11 mouse cellular contexts compared by ENCODE assay signal in the genomic region with DNA sequence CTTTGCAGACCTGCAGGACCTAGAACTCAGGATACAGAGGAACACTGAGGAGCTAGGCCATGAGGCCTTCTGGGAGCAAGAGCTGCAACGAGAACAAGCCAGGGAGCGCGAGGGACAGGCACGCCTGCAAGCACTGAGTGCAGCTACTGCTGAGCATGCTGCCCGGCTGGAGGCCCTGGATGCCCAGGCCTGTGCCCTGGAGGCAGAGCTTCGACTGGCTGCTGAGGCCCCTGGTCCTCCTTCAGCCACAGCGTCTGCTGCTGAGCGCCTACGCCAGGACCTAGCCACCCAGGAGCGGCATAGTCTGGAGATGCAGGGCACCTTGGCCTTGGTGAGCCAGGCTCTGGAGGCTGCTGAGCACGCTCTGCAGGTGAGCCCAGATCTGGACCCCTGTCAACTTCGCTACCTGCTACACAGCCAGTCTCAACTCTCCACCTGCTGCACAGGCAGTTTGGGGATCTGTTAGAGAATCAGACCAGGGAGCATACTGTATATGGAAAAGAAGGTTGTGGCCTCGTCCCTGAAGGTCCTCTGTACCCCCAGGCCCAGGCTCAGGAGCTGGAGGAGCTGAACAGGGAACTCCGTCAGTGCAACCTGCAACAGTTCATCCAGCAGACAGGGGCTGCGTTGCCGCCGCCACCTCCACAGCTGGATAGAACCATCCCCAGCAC. TPM values are rescaled to one million over a fixed set of nuclear protein-coding genes. Genes with fewer than 3 reads are reported as not detected.
DNase-seq lines count a peak whose midpoint lies in the region; ATAC-seq and TF ChIP-seq lines count a peak whose summit lies in the region.
"Had no signal": no experiment of that assay in that cellular context is flagged by ENCODE, and none has a peak within 500 bp of the region (broad histone marks: within the 10 kb centered on the region; RNA-seq: fewer than 3 reads in every experiment).

No protein-coding gene starts in this region.

- no peaks in the 10 kb centered on the region for H3K9me3 ChIP-seq in heart, embryonic 14.5 days (ENCODE audit: control insufficient read depth, low read length)
- no peaks in the 10 kb centered on the region for H3K9me3 ChIP-seq in megakaryocyte, embryonic 14.5 days
- H3K9me3 ChIP-seq in intestine, embryonic 16.5 days (ENCODE audit: control insufficient read depth, low read length): no peaks in the 10 kb centered on the region
- H3K9me3 ChIP-seq in stomach, embryonic 15.5 days: no peaks in the 10 kb centered on the region

- H3K79me2 ChIP-seq in heart, adult 2 months (replicated peaks; ENCODE audit: control insufficient read depth, insufficient read depth, low read length): no peaks in the 10 kb centered on the region

- TF ChIP-seq CTCF in heart, adult 2 months (IDR thresholded peaks at IDR 0.05): no peak

- intact Hi-C loops in heart, adult 2 months (cut with DNase I): no loop called here

- no peak overlapping the region for H3K27ac ChIP-seq in heart, embryonic 14.5 days (replicated peaks in 1 of 2; ENCODE audit: control insufficient read depth in 1 of 2, insufficient read depth in 1 of 2, low read depth in 2 of 2, low read length in 2 of 2)
- H3K27ac ChIP-seq in heart, adult 2 months: no peak overlapping the region
- H3K27ac ChIP-seq in intestine, embryonic 16.5 days (ENCODE audit: low read length): peak overlapping the region; percentile 98
- peak overlapping the region; percentile 54; the same call in 1 of the 2 replicates for H3K27ac ChIP-seq in stomach, embryonic 15.5 days
- H3K27ac ChIP-seq: gastrocnemius, adult 2 months had no signal

- no peak for DNase-seq in heart, adult 2 months
- no peak for DNase-seq in cerebellum, adult 9-10 months
- no peak for DNase-seq in gastrocnemius, postnatal 10 days
- DNase-seq: gastrocnemius, adult 2 months had no signal

- 89% methylated on average over 17 of the region's 17 CpGs for WGBS in heart, embryonic 14.5 days
- 95% methylated on average over 17 of the region's 17 CpGs for WGBS in heart, adult 2 months
- 80% methylated on average over 17 of the region's 17 CpGs for WGBS in intestine, embryonic 16.5 days
- 82% methylated on average over 17 of the region's 17 CpGs for WGBS in stomach, embryonic 15.5 days

- H3K9ac ChIP-seq in heart, embryonic 14.5 days (ENCODE audit: low read length): peak overlapping the region; percentile 79; the same call in 1 of the 2 replicates
- no peak overlapping the region for H3K9ac ChIP-seq in heart, adult 2 months (ENCODE audit: low read depth, low read length)
- peak overlapping the region; percentile 85 for H3K9ac ChIP-seq in intestine, embryonic 16.5 days (ENCODE audit: low read depth, low read length)
- H3K9ac ChIP-seq in stomach, embryonic 15.5 days: peak overlapping the region; percentile 61; the same call in 1 of the 2 replicates

- no peak overlapping the region for H3K4me2 ChIP-seq in heart, embryonic 14.5 days (ENCODE audit: low read length)
- peak overlapping the region; percentile 91 for H3K4me2 ChIP-seq in intestine, embryonic 16.5 days (ENCODE audit: low read depth, low read length)
- peak overlapping the region; percentile 96 for H3K4me2 ChIP-seq in stomach, embryonic 15.5 days

- no peak for TF ChIP-seq POLR2A in heart, adult 2 months (IDR thresholded peaks at IDR 0.05; ENCODE audit: insufficient read depth, low read depth, low read length)

- 0 out of 2 replicates have a peak, but pooled peaks cover 11% of the 10 kb centered on the region for H3K36me3 ChIP-seq in heart, embryonic 14.5 days (ENCODE audit: control insufficient read depth, insufficient read depth, low read length)
- H3K36me3 ChIP-seq in heart, adult 2 months (ENCODE audit: control insufficient read depth, insufficient read depth, low read length): no peaks in the 10 kb centered on the region
- H3K36me3 ChIP-seq in megakaryocyte, embryonic 14.5 days (replicated peaks; ENCODE audit: low read length): peaks cover 43% of the 10 kb centered on the region
- H3K36me3 ChIP-seq in intestine, embryonic 16.5 days (ENCODE audit: control insufficient read depth, insufficient read depth, low read length): peaks cover 4% of the 10 kb centered on the region; the same call in 1 of the 2 replicates
- H3K36me3 ChIP-seq in stomach, embryonic 15.5 days: no peaks in the 10 kb centered on the region

- H3K4me1 ChIP-seq in heart, embryonic 14.5 days (ENCODE audit: control insufficient read depth in 2 of 2, insufficient read depth in 2 of 2, low read length in 2 of 2): peaks cover 20 to 33% of the 10 kb centered on the region in 2 experiments
- peaks cover 8% of the 10 kb centered on the region for H3K4me1 ChIP-seq in heart, adult 2 months (ENCODE audit: control insufficient read depth, insufficient read depth, low read length)
- H3K4me1 ChIP-seq in megakaryocyte, embryonic 14.5 days: peaks cover 90% of the 10 kb centered on the region
- peaks cover 65% of the 10 kb centered on the region for H3K4me1 ChIP-seq in intestine, embryonic 16.5 days (ENCODE audit: control insufficient read depth, insufficient read depth, low read length)
- H3K4me1 ChIP-seq in stomach, embryonic 15.5 days: peaks cover 65% of the 10 kb centered on the region

- no peak for ATAC-seq in heart, embryonic 14.5 days (ENCODE audit: insufficient number of reproducible peaks, insufficient read depth, low FRiP score, low read depth)
- ATAC-seq in megakaryocyte, adult 5-6 weeks (ENCODE audit: poor library complexity, severe bottlenecking): no peak
- ATAC-seq in intestine, embryonic 16.5 days: no peak
- ATAC-seq in stomach, embryonic 15.5 days (ENCODE audit: insufficient read depth, low FRiP score, low read depth): no peak
- ATAC-seq: midbrain, embryonic 16.5 days had no signal

- TF ChIP-seq EP300 in heart, adult 2 months (IDR thresholded peaks at IDR 0.05; ENCODE audit: insufficient read depth, low read depth, low read length): no peak

- H3K27me3 ChIP-seq in heart, embryonic 14.5 days (ENCODE audit: control insufficient read depth, insufficient read depth, low read length): no peaks in the 10 kb centered on the region; the same call in 1 of the 2 replicates
- no peaks in the 10 kb centered on the region for H3K27me3 ChIP-seq in heart, adult 2 months (ENCODE audit: control insufficient read depth, insufficient read depth, low read length)
- H3K27me3 ChIP-seq in megakaryocyte, embryonic 14.5 days (replicated peaks): peaks cover 13% of the 10 kb centered on the region
- no peaks in the 10 kb centered on the region for H3K27me3 ChIP-seq in intestine, embryonic 16.5 days (replicated peaks; ENCODE audit: control insufficient read depth, insufficient read depth, low read length)
- H3K27me3 ChIP-seq in stomach, embryonic 15.5 days (replicated peaks): no peaks in the 10 kb centered on the region

- no peak overlapping the region for H3K4me3 ChIP-seq in heart, embryonic 14.5 days (ENCODE audit: control insufficient read depth in 1 of 2, insufficient read depth in 1 of 2, low read depth in 1 of 2, low read length in 2 of 2)
- H3K4me3 ChIP-seq in heart, adult 2 months: no peak overlapping the region
- H3K4me3 ChIP-seq in megakaryocyte, embryonic 14.5 days (replicated peaks): peak overlapping the region; percentile 97
- H3K4me3 ChIP-seq in intestine, embryonic 16.5 days (ENCODE audit: low read length): peak overlapping the region; percentile 74
- H3K4me3 ChIP-seq in stomach, embryonic 15.5 days (replicated peaks): peak overlapping the region; percentile 71
- H3K4me3 ChIP-seq: gastrocnemius, adult 2 months had no signal

RNA-seq across cellular contexts. Expression of gene Rassf7, which starts 1.8 kb away (rescaled TPM):
- polyA plus RNA-seq in heart, embryonic 14.5 days (2014; fragmentation: Nextera tagmentation; extraction: Ambion mirVana): 12.1 and 12.4 TPM in 2 replicates
- total RNA-seq in heart, adult 2 months (2021): under 1 TPM; 0.25 to 0.42 TPM
- polyA plus RNA-seq in heart, adult 2 months (2012; rRNA removed): 2.2 and 3.3 TPM in 2 replicates
- 3.6 and 11.1 TPM in 2 replicates for polyA plus RNA-seq in megakaryocyte, embryonic 14.5 days (2012; ENCODE audit: insufficient read depth, low replicate concordance)
- total RNA-seq in megakaryocyte, adult 5-6 weeks (2015): 3.9 and 4.1 TPM in 2 replicates
- total RNA-seq in megakaryocyte, adult 5-6 weeks (2017): 2.2 and 4.1 TPM in 2 replicates
- polyA plus RNA-seq in intestine, embryonic 16.5 days (2015; fragmentation: Nextera tagmentation; extraction: Ambion mirVana): 75.6 and 77.5 TPM in 2 replicates
- polyA plus RNA-seq in stomach, embryonic 15.5 days (2015; fragmentation: Nextera tagmentation; extraction: Ambion mirVana): 67.7 and 73.3 TPM in 2 replicates
- total RNA-seq in gastrocnemius, postnatal 10 days (2021): 1 to 10 TPM; 2.1 to 2.8 TPM

RNA-seq across cellular contexts. Expression of gene Lmntd2, which starts 3.6 kb away (rescaled TPM):
- polyA plus RNA-seq in heart, embryonic 14.5 days (2014; fragmentation: Nextera tagmentation; extraction: Ambion mirVana): 0.46 and 0.62 TPM in 2 replicates
- not detected for total RNA-seq in heart, adult 2 months (2021)
- 0.18 and 0.20 TPM in 2 replicates for polyA plus RNA-seq in heart, adult 2 months (2012; rRNA removed)
- polyA plus RNA-seq in megakaryocyte, embryonic 14.5 days (2012; ENCODE audit: insufficient read depth, low replicate concordance): 0.57 TPM in 1 of 2 replicates, not detected in the other
- total RNA-seq in megakaryocyte, adult 5-6 weeks (2015): 0.36 TPM in 1 of 2 replicates, not detected in the other
- 0.04 TPM in 1 of 2 replicates, not detected in the other for total RNA-seq in megakaryocyte, adult 5-6 weeks (2017)
- 4.0 TPM in 2 replicates for polyA plus RNA-seq in intestine, embryonic 16.5 days (2015; fragmentation: Nextera tagmentation; extraction: Ambion mirVana)
- polyA plus RNA-seq in stomach, embryonic 15.5 days (2015; fragmentation: Nextera tagmentation; extraction: Ambion mirVana): 2.8 and 2.9 TPM in 2 replicates
- total RNA-seq in gastrocnemius, postnatal 10 days (2021): not detected
- total RNA-seq: gastrocnemius, adult 2 months; left cerebral cortex, postnatal 10 days had no signal

RNA-seq across cellular contexts. Expression of gene Phrf1, which starts 11.1 kb away (rescaled TPM):
- 41.3 and 44.4 TPM in 2 replicates for polyA plus RNA-seq in heart, embryonic 14.5 days (2014; fragmentation: Nextera tagmentation; extraction: Ambion mirVana)
- total RNA-seq in heart, adult 2 months (2021): 10 to 100 TPM; 26.8 to 32.1 TPM
- 8.9 and 10.2 TPM in 2 replicates for polyA plus RNA-seq in heart, adult 2 months (2012; rRNA removed)
- polyA plus RNA-seq in megakaryocyte, embryonic 14.5 days (2012; ENCODE audit: insufficient read depth, low replicate concordance): 82.9 and 114 TPM in 2 replicates
- total RNA-seq in megakaryocyte, adult 5-6 weeks (2015): 42.8 and 48.9 TPM in 2 replicates
- 48.7 and 63.5 TPM in 2 replicates for total RNA-seq in megakaryocyte, adult 5-6 weeks (2017)
- polyA plus RNA-seq in intestine, embryonic 16.5 days (2015; fragmentation: Nextera tagmentation; extraction: Ambion mirVana): 55.2 and 56.7 TPM in 2 replicates
- 58.8 and 63.4 TPM in 2 replicates for polyA plus RNA-seq in stomach, embryonic 15.5 days (2015; fragmentation: Nextera tagmentation; extraction: Ambion mirVana)
- total RNA-seq in gastrocnemius, postnatal 10 days (2021): 10 to 100 TPM; 29.8 to 37.0 TPM

RNA-seq across cellular contexts. Expression of gene Lrrc56, which starts 23.5 kb away (rescaled TPM):
- 1.6 and 2.8 TPM in 2 replicates for polyA plus RNA-seq in heart, embryonic 14.5 days (2014; fragmentation: Nextera tagmentation; extraction: Ambion mirVana)
- total RNA-seq in heart, adult 2 months (2021): 1 to 10 TPM; 2.3 to 3.1 TPM
- 4.6 and 4.9 TPM in 2 replicates for polyA plus RNA-seq in heart, adult 2 months (2012; rRNA removed)
- polyA plus RNA-seq in megakaryocyte, embryonic 14.5 days (2012; ENCODE audit: insufficient read depth, low replicate concordance): 12.2 and 18.5 TPM in 2 replicates
- total RNA-seq in megakaryocyte, adult 5-6 weeks (2015): 2.1 and 2.2 TPM in 2 replicates
- 1.3 and 4.3 TPM in 2 replicates for total RNA-seq in megakaryocyte, adult 5-6 weeks (2017)
- polyA plus RNA-seq in intestine, embryonic 16.5 days (2015; fragmentation: Nextera tagmentation; extraction: Ambion mirVana): 5.3 and 6.5 TPM in 2 replicates
- 5.4 and 7.2 TPM in 2 replicates for polyA plus RNA-seq in stomach, embryonic 15.5 days (2015; fragmentation: Nextera tagmentation; extraction: Ambion mirVana)
- total RNA-seq in gastrocnemius, postnatal 10 days (2021): 1 to 10 TPM; 2.7 to 3.2 TPM

RNA-seq across cellular contexts. Expression of gene Hras, which starts 23.7 kb away (rescaled TPM):
- 93.9 and 96.7 TPM in 2 replicates for polyA plus RNA-seq in heart, embryonic 14.5 days (2014; fragmentation: Nextera tagmentation; extraction: Ambion mirVana)
- 100 to 1,000 TPM in 1 of 2 experiments, 10 to 100 TPM in 1; 90.8 to 105 TPM for total RNA-seq in heart, adult 2 months (2021)
- polyA plus RNA-seq in heart, adult 2 months (2012; rRNA removed): 63.7 and 79.9 TPM in 2 replicates
- 51.3 and 84.0 TPM in 2 replicates for polyA plus RNA-seq in megakaryocyte, embryonic 14.5 days (2012; ENCODE audit: insufficient read depth, low replicate concordance)
- total RNA-seq in megakaryocyte, adult 5-6 weeks (2015): 29.0 and 40.0 TPM in 2 replicates
- 20.7 and 27.1 TPM in 2 replicates for total RNA-seq in megakaryocyte, adult 5-6 weeks (2017)
- 21.9 and 47.0 TPM in 2 replicates for polyA plus RNA-seq in intestine, embryonic 16.5 days (2015; fragmentation: Nextera tagmentation; extraction: Ambion mirVana)
- polyA plus RNA-seq in stomach, embryonic 15.5 days (2015; fragmentation: Nextera tagmentation; extraction: Ambion mirVana): 113 and 123 TPM in 2 replicates
- 100 to 1,000 TPM; 205 to 240 TPM for total RNA-seq in gastrocnemius, postnatal 10 days (2021)

Comparison
In these comparisons a context has a peak if more than half of its experiments do, and no peak if none do; other contexts are left out.
1. H3K27ac ChIP-seq: peak in intestine, embryonic 16.5 days (single experiment) and stomach, embryonic 15.5 days (single experiment); none in heart, embryonic 14.5 days (0 of 2) and heart, adult 2 months (single experiment).
2. H3K4me3 ChIP-seq: peak in megakaryocyte, embryonic 14.5 days (single experiment), intestine, embryonic 16.5 days (single experiment) and stomach, embryonic 15.5 days (single experiment); none in heart, embryonic 14.5 days (0 of 2) and heart, adult 2 months (single experiment).